Mouse (Mus musculus) forebrain, embryonic 10.5 days (tissue): Measurements from ENCODE around the gene Nwd2. TPM values are rescaled to one million over a fixed set of nuclear protein-coding genes. Genes with fewer than 3 reads are reported as not detected.

Experiments used
- DNase-seq: peaks from one replicate; pipeline ENCODE4 v3.0.0-alpha.2; 2017; ENCODE audit warnings: low spot score; ENCODE audit errors: extremely low spot score
- H3K27ac ChIP-seq: fragments of 300-500 bp; sonication (generic); 2 replicates; pipeline ENCODE4 v1.5.1; 2016; ENCODE audit warnings: mild to moderate bottlenecking
- H3K27me3 ChIP-seq: fragments of 300-500 bp; sonication (generic); 2 replicates; pipeline ENCODE4 v1.6.1; 2016; ENCODE audit warnings: mild to moderate bottlenecking; ENCODE audit not compliant: poor library complexity, severe bottlenecking
- H3K36me3 ChIP-seq: fragments of 300-500 bp; sonication (generic); replicated peaks from 2 replicates; pipeline ENCODE4 v1.6.1; 2016; ENCODE audit warnings: mild to moderate bottlenecking, moderate library complexity
- H3K4me1 ChIP-seq: fragments of 300-500 bp; sonication (generic); 2 replicates; pipeline ENCODE4 v1.6.1; 2016
- H3K4me3 ChIP-seq: fragments of 300-500 bp; sonication (generic); 2 replicates; pipeline ENCODE4 v1.5.1; 2016; ENCODE audit warnings: mild to moderate bottlenecking, moderate library complexity
- H3K9me3 ChIP-seq: fragments of 300-500 bp; sonication (generic); 2 replicates; pipeline ENCODE4 v1.6.1; 2016; ENCODE audit warnings: mild to moderate bottlenecking, moderate library complexity
- WGBS: fragments of 180-500 bp; shearing (Covaris S2); methylation state at CpG from one replicate; pipeline ENCODE4 v1.1.7; 2016; 5-methylcytosine and 5-hydroxymethylcytosine counted together
- polyA plus RNA-seq: library from polyadenylated mRNA; unstranded; fragments of >200 nt; fragmentation: Nextera tagmentation; extraction: Ambion mirVana; gene quantifications from 2 replicates; pipeline ENCODE4 v1.2.1, GENCODE M21; 2016

Gene Nwd2
- polyA plus RNA-seq, 1 experiment from 2014 or later: not detected

- Histone ChIP-seq H3K9me3 (no peaks in the 10 kb centered on the region), H3K36me3 (no peaks in the 10 kb centered on the region), H3K4me3 (no peak overlapping the region), H3K27me3 (no peaks in the 10 kb centered on the region), H3K27ac (no peak overlapping the region), H3K4me1 (no peaks in the 10 kb centered on the region)
- WGBS: 93% methylated on average over 2 of the region's 2 CpGs
- no peak for DNase-seq
Observed at GRCm38 (mm10) chr5:63675934-63676333, 27.0 kb downstream of the Nwd2 start.

GRCm38 (mm10) chr5:63689084-63689483 lies 40.2 kb downstream of the Nwd2 start:
- Histone ChIP-seq H3K36me3 (no peaks in the 10 kb centered on the region), H3K27ac (no peak overlapping the region), H3K4me1 (no peaks in the 10 kb centered on the region), H3K27me3 (no peaks in the 10 kb centered on the region), H3K9me3 (no peaks in the 10 kb centered on the region), H3K4me3 (no peak overlapping the region)
- no peak for DNase-seq
- 80% methylated on average over 1 of the region's 1 CpGs for WGBS

GRCm38 (mm10) chr5:63696784-63697183 lies 47.9 kb downstream of the Nwd2 start:
- Histone ChIP-seq H3K4me3 (no peak overlapping the region), H3K9me3 (no peaks in the 10 kb centered on the region), H3K36me3 (no peaks in the 10 kb centered on the region), H3K4me1 (peaks cover 3% of the 10 kb centered on the region; the same call in 1 of the 2 replicates), H3K27ac (no peak overlapping the region), H3K27me3 (no peaks in the 10 kb centered on the region)
- DNase-seq: no peak
- WGBS: 95% methylated on average over 2 of the region's 2 CpGs

GRCm38 (mm10) chr5:63697196-63697595 lies 48.3 kb downstream of the Nwd2 start:
- DNase-seq: no peak
- no peak overlapping the region for H3K27ac ChIP-seq
- 83% methylated on average over 5 of the region's 5 CpGs for WGBS
- H3K4me3 ChIP-seq: no peak overlapping the region
- peaks cover 3% of the 10 kb centered on the region; the same call in 1 of the 2 replicates for H3K4me1 ChIP-seq
- H3K9me3 ChIP-seq: no peaks in the 10 kb centered on the region
- H3K36me3 ChIP-seq: no peaks in the 10 kb centered on the region
- H3K27me3 ChIP-seq: no peaks in the 10 kb centered on the region

GRCm38 (mm10) chr5:63728955-63729354 lies 80.1 kb downstream of the Nwd2 start:
- Histone ChIP-seq H3K27me3 (no peaks in the 10 kb centered on the region), H3K4me3 (no peak overlapping the region), H3K36me3 (no peaks in the 10 kb centered on the region), H3K27ac (no peak overlapping the region), H3K9me3 (no peaks in the 10 kb centered on the region), H3K4me1 (no peaks in the 10 kb centered on the region)
- no peak for DNase-seq
- WGBS: 75% methylated on average over 3 of the region's 3 CpGs

GRCm38 (mm10) chr5:63735521-63735920 lies 86.6 kb downstream of the Nwd2 start:
- DNase-seq: no peak
- no peak overlapping the region for H3K27ac ChIP-seq
- no peak overlapping the region for H3K4me3 ChIP-seq
- no peaks in the 10 kb centered on the region for H3K9me3 ChIP-seq
- WGBS: 85% methylated on average over 7 of the region's 7 CpGs
- H3K4me1 ChIP-seq: no peaks in the 10 kb centered on the region
- H3K36me3 ChIP-seq: no peaks in the 10 kb centered on the region
- H3K27me3 ChIP-seq: no peaks in the 10 kb centered on the region

- DNase-seq: no peak
- Histone ChIP-seq H3K36me3 (no peaks in the 10 kb centered on the region), H3K27me3 (no peaks in the 10 kb centered on the region), H3K9me3 (no peaks in the 10 kb centered on the region), H3K4me3 (no peak overlapping the region), H3K27ac (no peak overlapping the region), H3K4me1 (no peaks in the 10 kb centered on the region)
- WGBS: 90% methylated on average over 2 of the region's 2 CpGs
Observed at GRCm38 (mm10) chr5:63743426-63743825, 94.5 kb downstream of the Nwd2 start.

- 86% methylated on average over 2 of the region's 2 CpGs for WGBS
- no peaks in the 10 kb centered on the region for H3K36me3 ChIP-seq
- no peak overlapping the region for H3K4me3 ChIP-seq
- no peaks in the 10 kb centered on the region for H3K27me3 ChIP-seq
- H3K27ac ChIP-seq: no peak overlapping the region
- no peaks in the 10 kb centered on the region for H3K9me3 ChIP-seq
- H3K4me1 ChIP-seq: no peaks in the 10 kb centered on the region
- no peak for DNase-seq
Observed at GRCm38 (mm10) chr5:63748299-63748698, 99.4 kb downstream of the Nwd2 start.

GRCm38 (mm10) chr5:63748759-63749158 lies 99.9 kb downstream of the Nwd2 start:
- WGBS: 84% methylated on average over 1 of the region's 1 CpGs
- H3K4me3 ChIP-seq: no peak overlapping the region
- H3K9me3 ChIP-seq: no peaks in the 10 kb centered on the region

GRCm38 (mm10) chr5:63755092-63755761 lies 106.3 kb downstream of the Nwd2 start:
- no peaks in the 10 kb centered on the region for H3K27me3 ChIP-seq
- H3K36me3 ChIP-seq: no peaks in the 10 kb centered on the region
- no peaks in the 10 kb centered on the region for H3K9me3 ChIP-seq
- H3K27ac ChIP-seq: no peak overlapping the region
- DNase-seq: no peak
- H3K4me1 ChIP-seq: no peaks in the 10 kb centered on the region
- H3K4me3 ChIP-seq: no peak overlapping the region
- WGBS: 78% methylated on average over 5 of the region's 5 CpGs

More at GRCm38 (mm10) chr5:63748759-63749158, 99.9 kb downstream of the Nwd2 start:
- H3K4me1 ChIP-seq: no peaks in the 10 kb centered on the region
- no peaks in the 10 kb centered on the region for H3K36me3 ChIP-seq
- no peaks in the 10 kb centered on the region for H3K27me3 ChIP-seq
- DNase-seq: no peak
- no peak overlapping the region for H3K27ac ChIP-seq

GRCm38 (mm10) chr5:63755938-63756337 lies 107.0 kb downstream of the Nwd2 start:
- WGBS: 85% methylated on average over 3 of the region's 3 CpGs
- DNase-seq: no peak
- H3K4me3 ChIP-seq: no peak overlapping the region
- no peak overlapping the region for H3K27ac ChIP-seq
- H3K36me3 ChIP-seq: no peaks in the 10 kb centered on the region
- H3K4me1 ChIP-seq: no peaks in the 10 kb centered on the region
- no peaks in the 10 kb centered on the region for H3K27me3 ChIP-seq
- H3K9me3 ChIP-seq: no peaks in the 10 kb centered on the region

GRCm38 (mm10) chr5:63765886-63766285 lies 117.0 kb downstream of the Nwd2 start:
- H3K36me3 ChIP-seq: no peaks in the 10 kb centered on the region
- DNase-seq: no peak
- no peak overlapping the region for H3K4me3 ChIP-seq
- no peaks in the 10 kb centered on the region for H3K4me1 ChIP-seq
- H3K9me3 ChIP-seq: no peaks in the 10 kb centered on the region
- WGBS: 97% methylated on average over 4 of the region's 4 CpGs
- H3K27me3 ChIP-seq: no peaks in the 10 kb centered on the region
- no peak overlapping the region for H3K27ac ChIP-seq

GRCm38 (mm10) chr5:63766715-63767114 lies 117.8 kb downstream of the Nwd2 start:
- Histone ChIP-seq H3K4me3 (no peak overlapping the region), H3K9me3 (no peaks in the 10 kb centered on the region), H3K4me1 (no peaks in the 10 kb centered on the region), H3K36me3 (no peaks in the 10 kb centered on the region), H3K27ac (no peak overlapping the region), H3K27me3 (no peaks in the 10 kb centered on the region)
- WGBS: 45% methylated on average over 6 of the region's 6 CpGs
- DNase-seq: peak; percentile 34

GRCm38 (mm10) chr5:63767464-63767863 lies 118.6 kb downstream of the Nwd2 start:
- Histone ChIP-seq H3K27ac (no peak overlapping the region), H3K9me3 (no peaks in the 10 kb centered on the region), H3K4me3 (no peak overlapping the region), H3K36me3 (no peaks in the 10 kb centered on the region), H3K27me3 (no peaks in the 10 kb centered on the region), H3K4me1 (no peaks in the 10 kb centered on the region)
- 79% methylated on average over 8 of the region's 8 CpGs for WGBS
- no peak for DNase-seq
